ENCODE assay signal across 24 mouse cellular contexts in genomic region chr5:137928439-137928838, GRCm38 (mm10). TPM values are rescaled to one million over a fixed set of nuclear protein-coding genes. Genes with fewer than 3 reads are reported as not detected.
"Had no signal": no experiment of that assay in that cellular context is flagged by ENCODE, and none has a peak within 500 bp of the region (broad histone marks: within the 10 kb centered on the region; RNA-seq: fewer than 3 reads in every experiment).

No protein-coding gene starts in this region.

- H3K4me3 ChIP-seq: lung, embryonic 15.5 days; megakaryocyte, embryonic 14.5 days; midbrain, embryonic 12.5 days; myocyte; neural tube, embryonic 13.5 days; neural tube, embryonic 15.5 days had no signal

- DNase-seq: liver, postnatal 0 days; lung, adult 2 months; lung, postnatal 14 days; lung, postnatal 36 days; midbrain, embryonic 14.5 days; retina, postnatal 1 day; right cerebral cortex, postnatal 14 days; spleen, adult 18-20 months; thymus, adult 18-20 months; thymus, postnatal 14 days; thymus, postnatal 36 days had no signal

- H3K27me3 ChIP-seq: lung, embryonic 15.5 days; midbrain, embryonic 12.5 days; neural tube, embryonic 13.5 days; neural tube, embryonic 15.5 days had no signal

- H3K4me1 ChIP-seq: lung, embryonic 15.5 days; megakaryocyte, embryonic 14.5 days; midbrain, embryonic 12.5 days; neural tube, embryonic 13.5 days; neural tube, embryonic 15.5 days had no signal

- H3K36me3 ChIP-seq: lung, embryonic 15.5 days; midbrain, embryonic 12.5 days; neural tube, embryonic 13.5 days; neural tube, embryonic 15.5 days had no signal

- H3K27ac ChIP-seq: lung, embryonic 15.5 days; macrophage; midbrain, embryonic 12.5 days; neural tube, embryonic 13.5 days; neural tube, embryonic 15.5 days had no signal

- H3K9me3 ChIP-seq: lung, embryonic 15.5 days; megakaryocyte, embryonic 14.5 days; midbrain, embryonic 12.5 days; neural tube, embryonic 13.5 days; neural tube, embryonic 15.5 days had no signal

- H3K4me2 ChIP-seq: lung, embryonic 15.5 days; midbrain, embryonic 12.5 days; neural tube, embryonic 13.5 days; neural tube, embryonic 15.5 days had no signal

- ATAC-seq: liver, postnatal 0 days; lung, postnatal 0 days; midbrain, embryonic 16.5 days had no signal

- H3K9ac ChIP-seq: liver, postnatal 0 days; lung, embryonic 15.5 days; midbrain, embryonic 12.5 days; neural tube, embryonic 13.5 days; neural tube, embryonic 15.5 days had no signal

RNA-seq across cellular contexts. Expression of gene Cyp3a13, which starts 7.0 kb away (rescaled TPM):
- total RNA-seq: megakaryocyte progenitor cell, adult 5-6 weeks had no signal
- polyA plus RNA-seq: macrophage; midbrain, embryonic 12.5 days; midbrain, embryonic 14.5 days; midbrain, embryonic 16.5 days; neural tube, embryonic 13.5 days; neural tube, embryonic 15.5 days had no signal

RNA-seq across cellular contexts. Expression of gene Gjc3, which starts 34.5 kb away (rescaled TPM):
- total RNA-seq: megakaryocyte progenitor cell, adult 5-6 weeks had no signal
- polyA plus RNA-seq: lung, postnatal 0 days; macrophage; myocyte; neural tube, embryonic 11.5 days; thymus, postnatal 0 days had no signal

RNA-seq across cellular contexts. Expression of gene Azgp1, which starts 52.9 kb away (rescaled TPM):
- total RNA-seq: megakaryocyte progenitor cell, adult 5-6 weeks had no signal
- polyA plus RNA-seq: macrophage; midbrain, embryonic 12.5 days; midbrain, embryonic 14.5 days; midbrain, embryonic 16.5 days; myocyte; neural tube, embryonic 11.5 days; neural tube, embryonic 13.5 days; neural tube, embryonic 15.5 days; stomach, embryonic 14.5 days had no signal

RNA-seq across cellular contexts. Expression of gene Pilrb2, which starts 56.8 kb away (rescaled TPM):
- polyA plus RNA-seq: midbrain, embryonic 12.5 days; midbrain, embryonic 16.5 days; myocyte; neural tube, embryonic 11.5 days; neural tube, embryonic 15.5 days had no signal
